Mouse (Mus musculus) midbrain, embryonic 16.5 days (tissue): Measurements from ENCODE around the gene Gm17622. TPM values are rescaled to one million over a fixed set of nuclear protein-coding genes. Genes with fewer than 3 reads are reported as not detected.

ENCODE experiments used
- ATAC-seq: fragments of 200-750 bp; cut with Nextera tagmentation; 2 replicates; pipeline ENCODE4 v1.8.0; 2017; ENCODE audit warnings: moderate TSS enrichment
- H3K27ac ChIP-seq: fragments of 300-500 bp; sonication (generic); 2 replicates; pipeline ENCODE4 v1.5.1; 2014; ENCODE audit warnings: mild to moderate bottlenecking, low read length, mixed read lengths
- H3K27me3 ChIP-seq: fragments of 300-500 bp; sonication (generic); 2 replicates; pipeline ENCODE4 v1.6.1; 2014; ENCODE audit warnings: low read depth, low read length, mixed read lengths; ENCODE audit not compliant: control insufficient read depth, insufficient read depth
- H3K36me3 ChIP-seq: fragments of 300-500 bp; sonication (generic); 2 replicates; pipeline ENCODE4 v1.6.1; 2014; ENCODE audit warnings: mild to moderate bottlenecking, low read length, moderate library complexity, mixed read lengths; ENCODE audit not compliant: control insufficient read depth, insufficient read depth
- H3K4me1 ChIP-seq: fragments of 300-500 bp; sonication (generic); 2 replicates; pipeline ENCODE4 v1.6.1; 2014; ENCODE audit warnings: mild to moderate bottlenecking, low read length, mixed read lengths; ENCODE audit not compliant: control insufficient read depth, insufficient read depth
- H3K4me2 ChIP-seq: fragments of 300-500 bp; sonication (generic); 2 replicates; pipeline ENCODE4 v1.6.1; 2014; ENCODE audit warnings: mild to moderate bottlenecking, low read length, mixed read lengths
- H3K4me3 ChIP-seq: fragments of 300-500 bp; sonication (generic); 2 replicates; pipeline ENCODE4 v1.5.1; 2014; ENCODE audit warnings: low read depth, mild to moderate bottlenecking, low read length, moderate library complexity, mixed read lengths
- H3K9ac ChIP-seq: fragments of 300-500 bp; sonication (generic); 2 replicates; pipeline ENCODE4 v1.6.1; 2014; ENCODE audit warnings: low read depth, low read length, mixed read lengths
- H3K9me3 ChIP-seq: fragments of 300-500 bp; sonication (generic); replicated peaks from 2 replicates; pipeline ENCODE4 v1.6.1; 2014; ENCODE audit warnings: mild to moderate bottlenecking, low read length, mixed read lengths; ENCODE audit not compliant: control insufficient read depth, poor library complexity, severe bottlenecking
- WGBS: fragments of 180-500 bp; shearing (Covaris S2); extraction: QIAGEN DNeasy Blood & Tissue Kit; methylation state at CpG from one replicate; pipeline ENCODE4 v1.1.7; 2014; 5-methylcytosine and 5-hydroxymethylcytosine counted together
- polyA plus RNA-seq: library from polyadenylated mRNA; unstranded; fragments of >200 nt; fragmentation: Nextera tagmentation; extraction: Ambion mirVana; gene quantifications from 2 replicates; pipeline ENCODE4 v1.2.1, GENCODE M21; 2015

Gene Gm17622
- polyA plus RNA-seq, 1 experiment from 2014 or later, result not detected

DNA sequence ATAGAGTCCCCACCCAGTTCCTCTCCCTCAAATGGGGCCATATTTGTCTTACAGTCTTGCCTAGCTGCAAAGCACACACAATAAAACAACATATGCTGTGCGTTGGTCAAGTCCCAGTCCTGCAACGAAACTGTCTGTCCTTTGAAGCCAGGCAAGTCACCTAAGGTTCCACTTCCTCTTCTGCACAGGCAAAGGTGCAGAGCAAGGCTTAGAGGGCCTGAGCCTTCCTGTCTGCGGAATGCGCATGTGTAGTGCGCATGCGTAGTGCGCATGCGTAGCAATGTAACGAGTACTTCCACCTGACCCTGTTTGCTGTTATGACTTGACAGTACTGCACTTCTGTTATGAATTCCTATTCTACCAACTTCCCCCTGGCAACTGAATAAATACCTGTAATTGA lies 25.7 kb downstream of the Gm17622 start:
- no peak overlapping the region for H3K4me3 ChIP-seq
- no peak overlapping the region for H3K9ac ChIP-seq
- no peaks in the 10 kb centered on the region for H3K27me3 ChIP-seq
- no peak overlapping the region for H3K4me2 ChIP-seq
- H3K4me1 ChIP-seq, result no peaks in the 10 kb centered on the region
- H3K27ac ChIP-seq, result no peak overlapping the region
- no peaks in the 10 kb centered on the region for H3K36me3 ChIP-seq
- no peaks in the 10 kb centered on the region for H3K9me3 ChIP-seq
- WGBS, result 95% methylated on average over 9 of the region's 9 CpGs
- ATAC-seq, result no peak

DNA sequence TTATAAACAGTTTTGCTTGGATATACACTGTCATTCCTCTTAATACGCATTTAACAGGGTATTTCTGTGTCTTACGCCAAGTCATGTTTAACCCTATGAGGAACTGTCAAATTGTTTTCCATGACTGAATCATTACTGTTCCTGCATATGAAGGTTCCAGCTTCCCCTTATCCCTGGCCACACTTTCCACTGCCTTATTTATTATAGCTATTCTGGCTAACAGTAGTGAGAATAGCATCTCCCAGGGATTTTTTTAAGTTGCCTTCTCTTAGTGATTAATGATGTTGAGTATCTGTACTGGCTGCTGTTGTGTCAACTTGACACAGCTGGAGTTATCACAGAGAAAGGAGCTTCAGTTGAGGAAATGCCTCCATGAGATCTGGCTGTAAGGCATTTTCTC lies 26.8 kb downstream of the Gm17622 start:
- Histone ChIP-seq H3K4me2 (no peak overlapping the region), H3K27ac (no peak overlapping the region), H3K9ac (no peak overlapping the region), H3K4me3 (no peak overlapping the region), H3K36me3 (no peaks in the 10 kb centered on the region), H3K27me3 (no peaks in the 10 kb centered on the region), H3K9me3 (no peaks in the 10 kb centered on the region), H3K4me1 (no peaks in the 10 kb centered on the region)
- 95% methylated on average over 2 of the region's 2 CpGs for WGBS
- ATAC-seq, result no peak

DNA sequence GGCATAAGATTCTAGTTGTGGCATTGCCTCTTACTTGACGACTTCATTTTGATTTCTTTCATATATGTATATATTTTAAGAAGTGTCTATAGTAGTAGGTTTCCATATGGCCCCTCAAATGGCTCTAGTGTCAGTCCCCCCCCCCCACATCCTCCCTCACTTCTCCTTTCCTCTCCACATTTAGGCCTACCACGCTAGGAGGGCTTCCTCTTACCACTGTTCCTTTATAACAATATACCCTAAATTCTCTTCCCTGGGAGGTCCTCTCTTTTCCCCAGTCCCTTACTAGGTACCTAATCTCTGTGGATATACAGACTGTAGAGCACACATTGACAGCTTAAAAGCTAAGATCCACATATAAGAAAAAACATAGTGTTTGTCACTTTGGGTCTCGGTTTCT lies 30.8 kb downstream of the Gm17622 start:
- no peak overlapping the region for H3K27ac ChIP-seq
- WGBS, result 93% methylated on average over 3 of the region's 3 CpGs

DNA sequence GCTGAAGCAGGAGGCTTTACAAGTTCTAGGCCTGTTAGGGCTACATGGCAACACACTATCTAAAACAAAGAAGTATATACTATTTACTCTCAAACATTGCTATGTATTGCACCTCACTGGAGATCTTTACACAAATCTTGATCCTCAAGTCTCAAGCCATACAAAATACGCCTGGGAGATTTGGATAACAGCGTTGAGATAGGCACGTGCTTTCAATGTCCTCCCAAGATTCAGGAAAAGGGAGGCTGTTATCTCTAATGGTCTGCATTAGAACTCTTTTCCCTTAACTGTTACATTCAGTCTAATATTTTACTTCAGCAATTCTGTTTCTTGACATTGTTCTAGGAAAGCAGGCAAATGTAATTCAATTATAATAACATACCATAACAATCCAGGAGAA lies 36.5 kb downstream of the Gm17622 start:
- Histone ChIP-seq H3K4me2 (no peak overlapping the region), H3K9ac (no peak overlapping the region), H3K27me3 (no peaks in the 10 kb centered on the region), H3K9me3 (no peaks in the 10 kb centered on the region), H3K4me1 (no peaks in the 10 kb centered on the region), H3K4me3 (no peak overlapping the region), H3K36me3 (no peaks in the 10 kb centered on the region), H3K27ac (no peak overlapping the region)
- no peak for ATAC-seq
- 93% methylated on average over 3 of the region's 3 CpGs for WGBS

More for the DNA sequence above, 30.8 kb downstream of the Gm17622 start:
- Histone ChIP-seq H3K36me3 (no peaks in the 10 kb centered on the region), H3K4me2 (no peak overlapping the region), H3K9ac (no peak overlapping the region), H3K4me3 (no peak overlapping the region), H3K4me1 (no peaks in the 10 kb centered on the region), H3K27me3 (no peaks in the 10 kb centered on the region), H3K9me3 (no peaks in the 10 kb centered on the region)
- no peak for ATAC-seq

DNA sequence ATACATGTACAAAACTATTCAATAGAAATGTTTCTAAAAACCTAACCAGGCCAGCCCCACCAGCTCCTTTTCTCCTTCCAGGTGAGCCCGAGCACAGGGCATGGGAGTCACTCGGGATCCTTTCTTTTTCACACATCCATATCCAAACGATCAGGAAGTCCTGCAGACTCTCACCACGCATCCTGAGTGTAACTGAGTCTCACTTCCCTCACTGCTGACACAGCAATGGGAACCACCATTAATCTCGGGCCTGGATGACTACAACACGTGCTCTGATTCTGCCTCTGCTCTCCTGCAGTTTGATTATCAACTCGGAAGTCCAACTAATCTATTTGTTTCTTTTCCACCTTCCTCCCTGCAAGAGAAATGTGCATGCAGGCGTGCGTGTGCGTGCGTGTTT lies 37.3 kb downstream of the Gm17622 start:
- no peaks in the 10 kb centered on the region for H3K36me3 ChIP-seq
- no peak overlapping the region for H3K4me3 ChIP-seq
- 96% methylated on average over 11 of the region's 11 CpGs for WGBS
- H3K4me1 ChIP-seq, result no peaks in the 10 kb centered on the region
- H3K9ac ChIP-seq, result no peak overlapping the region
- no peak for ATAC-seq
- no peak overlapping the region for H3K27ac ChIP-seq
- no peak overlapping the region for H3K4me2 ChIP-seq
- no peaks in the 10 kb centered on the region for H3K27me3 ChIP-seq
- H3K9me3 ChIP-seq, result no peaks in the 10 kb centered on the region

DNA sequence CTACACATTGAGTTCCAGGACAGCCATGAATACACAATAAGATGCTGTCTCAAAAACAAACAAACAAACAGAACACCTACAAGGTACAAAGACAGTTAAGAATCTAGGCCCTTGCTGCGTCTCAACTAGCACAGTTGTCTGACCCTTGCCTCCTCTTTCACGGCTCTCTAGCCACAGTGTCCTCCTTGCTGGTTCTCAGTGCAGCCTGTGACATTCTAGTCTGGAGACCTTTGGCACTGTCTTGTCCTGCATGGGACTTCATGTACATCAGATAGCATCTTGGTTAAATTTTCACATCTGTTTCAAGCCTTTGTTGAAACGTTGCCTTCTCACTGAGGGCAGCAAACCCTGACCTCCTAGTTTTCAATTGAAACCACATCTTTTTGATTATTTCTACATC lies 38.2 kb downstream of the Gm17622 start:
- no peak overlapping the region for H3K27ac ChIP-seq
- H3K9ac ChIP-seq, result no peak overlapping the region
- H3K9me3 ChIP-seq, result no peaks in the 10 kb centered on the region
- no peaks in the 10 kb centered on the region for H3K27me3 ChIP-seq
- WGBS, result 93% methylated on average over 3 of the region's 3 CpGs
- H3K4me1 ChIP-seq, result no peaks in the 10 kb centered on the region
- H3K4me3 ChIP-seq, result no peak overlapping the region
- H3K4me2 ChIP-seq, result no peak overlapping the region
- H3K36me3 ChIP-seq, result no peaks in the 10 kb centered on the region
- no peak for ATAC-seq

DNA sequence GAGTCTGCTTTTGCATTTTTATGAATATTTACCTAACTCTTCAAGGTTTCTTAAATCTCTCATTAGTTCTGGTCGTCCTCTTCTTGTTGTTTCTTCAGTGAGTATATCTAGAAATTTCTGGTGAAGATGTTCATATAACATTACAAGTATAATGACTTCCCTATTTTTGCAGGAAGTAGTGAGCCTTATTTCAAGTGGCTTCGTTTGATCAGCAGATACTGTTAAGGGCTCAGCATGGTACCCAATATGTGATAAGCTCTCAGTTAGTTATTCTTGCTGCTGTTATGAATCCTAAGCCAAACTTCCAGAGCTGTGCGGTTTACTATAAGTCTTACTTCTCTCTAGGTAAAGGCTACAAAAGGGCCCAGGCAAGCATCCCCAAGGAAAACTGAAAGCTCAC lies 39.0 kb downstream of the Gm17622 start:
- ATAC-seq, result no peak
- WGBS, result 90% methylated on average over 3 of the region's 3 CpGs
- no peak overlapping the region for H3K9ac ChIP-seq
- no peaks in the 10 kb centered on the region for H3K27me3 ChIP-seq
- H3K4me2 ChIP-seq, result no peak overlapping the region
- no peaks in the 10 kb centered on the region for H3K9me3 ChIP-seq
- H3K4me1 ChIP-seq, result no peaks in the 10 kb centered on the region
- H3K36me3 ChIP-seq, result no peaks in the 10 kb centered on the region
- no peak overlapping the region for H3K4me3 ChIP-seq
- no peak overlapping the region for H3K27ac ChIP-seq

DNA sequence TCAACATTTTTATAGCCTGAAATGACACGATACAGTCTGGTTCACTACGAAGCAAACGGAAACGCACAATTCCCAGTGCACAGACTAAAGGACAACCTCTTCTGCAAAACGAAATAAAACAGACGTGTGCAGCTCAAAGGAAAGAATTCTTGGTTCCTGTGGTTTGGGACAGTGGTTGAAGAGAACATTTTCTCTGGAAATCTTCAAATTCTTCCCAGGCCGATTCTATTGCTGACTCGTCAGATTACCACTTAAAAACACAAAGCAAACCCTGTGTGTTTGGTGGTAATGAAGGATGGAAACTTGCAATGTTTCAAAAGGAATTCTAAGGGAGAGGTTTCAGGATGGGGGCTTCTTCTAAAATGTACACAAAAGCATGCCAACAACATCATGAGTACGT lies 39.5 kb downstream of the Gm17622 start:
- 93% methylated on average over 9 of the region's 9 CpGs for WGBS
- Histone ChIP-seq H3K4me3 (no peak overlapping the region), H3K4me2 (no peak overlapping the region), H3K27me3 (no peaks in the 10 kb centered on the region), H3K36me3 (no peaks in the 10 kb centered on the region), H3K9ac (no peak overlapping the region), H3K4me1 (no peaks in the 10 kb centered on the region), H3K9me3 (no peaks in the 10 kb centered on the region), H3K27ac (no peak overlapping the region)
- ATAC-seq, result no peak

DNA sequence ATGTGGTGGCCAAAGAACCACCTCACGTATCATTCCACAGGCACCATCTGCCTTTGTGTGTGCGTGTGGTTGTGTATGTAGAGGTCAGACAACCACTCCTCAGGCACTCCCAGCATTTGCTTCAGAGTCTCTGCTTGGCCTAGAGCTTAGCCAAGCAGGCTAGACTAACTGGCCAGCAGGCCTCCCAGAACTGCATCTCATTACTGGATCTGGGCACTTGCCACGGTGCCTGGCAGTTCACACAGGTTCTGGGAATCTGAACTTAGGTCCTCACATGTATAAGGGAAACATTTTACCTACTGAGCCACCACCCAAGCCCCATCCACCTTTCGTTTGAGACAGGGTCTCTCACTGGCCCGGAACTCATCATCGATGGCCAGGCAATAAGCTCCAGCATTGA lies 41.6 kb downstream of the Gm17622 start:
- H3K4me3 ChIP-seq, result no peak overlapping the region
- H3K9ac ChIP-seq, result no peak overlapping the region
- 79% methylated on average over 6 of the region's 6 CpGs for WGBS
- H3K36me3 ChIP-seq, result no peaks in the 10 kb centered on the region
- H3K27me3 ChIP-seq, result no peaks in the 10 kb centered on the region
- H3K4me2 ChIP-seq, result no peak overlapping the region
- ATAC-seq, result no peak
- H3K9me3 ChIP-seq, result no peaks in the 10 kb centered on the region
- no peaks in the 10 kb centered on the region for H3K4me1 ChIP-seq
- no peak overlapping the region for H3K27ac ChIP-seq

DNA sequence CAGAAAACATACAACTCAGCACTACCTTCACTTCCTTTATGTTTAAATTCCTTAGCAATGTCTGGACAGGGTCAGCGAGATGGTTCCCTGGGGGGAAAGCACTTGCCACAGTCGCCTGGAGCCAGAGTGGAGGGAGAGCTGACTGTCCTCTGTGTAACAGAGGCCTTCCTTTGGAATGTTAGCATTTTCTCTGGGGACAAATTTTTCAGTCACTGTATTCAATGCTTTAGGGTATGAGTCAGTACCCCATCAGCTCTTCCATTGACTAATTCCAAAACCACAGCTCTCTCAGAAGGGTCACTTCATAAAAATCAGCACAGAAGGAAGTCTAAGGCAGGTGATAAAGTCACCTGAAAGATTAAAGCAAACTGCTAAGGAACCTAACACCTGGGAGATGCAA lies 43.2 kb downstream of the Gm17622 start:
- H3K27ac ChIP-seq, result no peak overlapping the region
- no peaks in the 10 kb centered on the region for H3K9me3 ChIP-seq
- no peaks in the 10 kb centered on the region for H3K36me3 ChIP-seq
- no peaks in the 10 kb centered on the region for H3K4me1 ChIP-seq
- ATAC-seq, result no peak
- H3K4me2 ChIP-seq, result no peak overlapping the region
- H3K4me3 ChIP-seq, result no peak overlapping the region
- H3K9ac ChIP-seq, result no peak overlapping the region
- H3K27me3 ChIP-seq, result no peaks in the 10 kb centered on the region
- WGBS, result 59% methylated on average over 2 of the region's 2 CpGs
